Mouse (Mus musculus) lung, adult 2 months (tissue): Measurements from ENCODE around the gene Rps6kc1.

Experiments
- CTCF ChIP-seq: fragments of 200-500 bp; IDR thresholded peaks from 2 replicates; pipeline ENCODE4 v1.5.1; 2011; ENCODE audit warnings: mild to moderate bottlenecking, low read length, control low read depth; ENCODE audit not compliant: insufficient read depth
- POLR2A ChIP-seq: fragments of 200-500 bp; IDR thresholded peaks from 2 replicates; pipeline ENCODE4 v1.6.1; 2011; ENCODE audit warnings: low read depth, mild to moderate bottlenecking, control low read depth, low read length, borderline replicate concordance; ENCODE audit errors: extremely low read depth

DNA sequence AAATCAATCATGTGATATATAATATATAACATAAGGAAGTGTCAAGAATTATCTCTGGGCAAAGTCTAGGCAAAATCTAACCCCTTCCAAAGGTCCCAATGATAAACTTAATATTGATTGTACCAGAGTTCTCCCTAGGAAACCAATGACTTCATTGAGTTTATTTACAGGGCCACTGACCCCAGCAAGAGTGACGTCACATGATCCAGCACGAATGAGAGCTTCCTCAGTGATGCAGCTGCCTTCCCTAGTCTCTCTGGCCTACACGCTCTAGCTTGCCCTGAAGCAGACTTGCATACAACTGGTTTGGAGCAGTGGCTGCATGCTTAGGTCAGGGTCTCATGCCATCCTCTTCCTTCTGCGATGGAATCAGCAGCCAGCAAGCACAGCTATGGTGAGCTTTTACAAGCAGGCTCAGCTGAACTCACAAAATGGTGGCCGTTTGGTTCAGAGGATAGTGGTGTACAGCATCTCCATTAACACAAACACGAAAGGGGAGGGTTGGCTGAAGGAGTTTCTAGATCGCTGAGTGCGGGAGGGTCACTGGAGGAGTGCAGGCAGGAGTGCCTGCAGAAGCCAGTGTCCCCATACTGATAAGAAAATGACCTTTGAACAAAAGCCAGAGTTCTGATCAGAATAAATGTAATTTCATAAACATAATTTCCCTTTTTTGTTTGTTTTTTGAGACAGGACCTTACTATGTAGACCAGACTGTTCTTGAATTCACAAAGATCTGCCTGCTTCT, 8.3 kb upstream of the Rps6kc1 start:
- no peak for TF ChIP-seq CTCF
- no peak for TF ChIP-seq POLR2A
